Mouse (Mus musculus) yolk sac, embryonic 10.5 days (tissue): ENCODE results near the gene Gsk3b.
"Not testable (repeated sequence)": the region's sequence is repeated elsewhere in the genome, so short reads cannot be mapped to it uniquely, and the experiment has no call there.

Experiments
- DNase-seq: peaks from one replicate; pipeline ENCODE4 v3.0.0-alpha.2; 2017; ENCODE audit warnings: low spot score

The Gsk3b gene

DNA sequence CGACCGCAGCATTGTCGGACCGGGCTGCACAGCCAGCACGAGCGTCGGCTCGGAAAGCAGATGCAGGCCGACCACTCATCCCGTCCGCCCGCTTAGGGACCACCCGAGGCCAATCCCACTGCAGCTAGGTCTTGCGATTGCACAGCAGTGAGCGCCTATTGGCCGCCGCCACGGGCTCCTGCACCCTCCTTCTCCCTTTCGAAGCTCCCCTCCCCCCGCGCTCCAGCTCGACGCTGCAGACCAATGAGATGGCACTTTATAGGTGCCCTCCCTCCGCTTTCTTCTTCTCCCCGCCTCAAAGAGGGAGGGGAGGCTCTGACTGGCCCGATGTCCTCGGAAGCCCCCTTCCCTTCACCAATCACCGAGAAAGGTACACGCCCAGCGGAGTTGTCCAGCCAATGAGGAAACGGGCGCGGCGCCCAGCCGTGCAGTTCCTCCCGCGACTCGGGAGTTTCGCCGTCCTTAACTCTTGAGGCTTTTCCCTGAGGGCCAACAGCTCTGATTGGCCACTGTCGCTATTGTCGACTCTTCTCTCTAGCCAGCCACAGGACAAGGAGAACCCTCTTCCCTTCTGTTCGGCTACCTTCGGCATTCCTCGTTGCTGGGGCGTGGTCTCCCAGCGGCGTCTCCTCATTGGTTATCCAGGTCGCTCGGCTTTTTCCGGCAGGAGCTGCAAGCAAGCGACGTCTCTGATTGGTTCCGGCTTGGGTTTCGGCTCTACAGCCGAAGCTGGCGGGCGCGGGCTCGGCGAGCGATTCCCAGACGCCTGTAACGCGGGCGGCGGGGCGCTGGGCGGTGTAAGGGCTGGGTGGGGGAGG, at the start of gene Gsk3b:
Gsk3b (plus strand) TSS at position 373 of the 818 bp plus-strand sequence.
- DNase-seq, result peak; percentile 100

DNA sequence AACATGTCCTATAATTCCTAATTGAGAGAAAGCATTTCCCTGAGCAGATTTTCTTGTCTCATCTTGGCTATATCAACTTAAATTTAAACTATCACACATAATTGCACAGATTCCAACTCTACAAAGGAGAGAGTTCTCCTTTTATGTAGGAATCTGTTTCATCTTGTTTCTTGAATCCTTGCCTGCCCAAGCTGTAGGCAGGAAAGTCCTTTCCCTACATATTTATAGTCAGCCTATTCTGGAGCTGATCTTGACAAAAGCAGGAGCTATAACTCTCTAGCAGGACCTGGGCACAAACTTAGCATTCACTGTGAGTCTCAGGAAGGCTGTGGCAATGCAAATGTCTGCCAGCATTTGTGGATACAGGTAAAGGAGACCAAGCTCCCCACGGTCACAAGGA, 46.6 kb upstream of the Gsk3b start:
- DNase-seq, result no peak

DNA sequence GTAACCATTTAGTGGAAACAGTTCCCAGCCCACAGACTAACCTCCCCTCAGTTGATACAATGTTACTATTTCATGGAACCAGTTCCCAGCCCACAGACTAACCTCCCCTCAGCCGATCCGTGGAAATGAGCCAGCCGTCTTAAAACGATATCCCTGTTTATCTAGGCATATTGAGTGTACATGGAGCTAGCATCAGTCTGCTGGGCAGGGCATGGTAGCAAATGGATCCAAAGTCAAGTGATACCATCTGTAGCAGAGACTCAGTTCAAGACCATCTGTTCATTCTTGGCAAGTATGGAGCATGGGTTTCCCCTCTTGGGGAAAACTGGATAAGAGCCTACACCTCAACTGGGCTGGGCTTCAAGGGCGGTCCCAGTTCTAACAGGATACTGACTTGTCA, 44.2 kb upstream of the Gsk3b start:
- DNase-seq, result no peak

DNA sequence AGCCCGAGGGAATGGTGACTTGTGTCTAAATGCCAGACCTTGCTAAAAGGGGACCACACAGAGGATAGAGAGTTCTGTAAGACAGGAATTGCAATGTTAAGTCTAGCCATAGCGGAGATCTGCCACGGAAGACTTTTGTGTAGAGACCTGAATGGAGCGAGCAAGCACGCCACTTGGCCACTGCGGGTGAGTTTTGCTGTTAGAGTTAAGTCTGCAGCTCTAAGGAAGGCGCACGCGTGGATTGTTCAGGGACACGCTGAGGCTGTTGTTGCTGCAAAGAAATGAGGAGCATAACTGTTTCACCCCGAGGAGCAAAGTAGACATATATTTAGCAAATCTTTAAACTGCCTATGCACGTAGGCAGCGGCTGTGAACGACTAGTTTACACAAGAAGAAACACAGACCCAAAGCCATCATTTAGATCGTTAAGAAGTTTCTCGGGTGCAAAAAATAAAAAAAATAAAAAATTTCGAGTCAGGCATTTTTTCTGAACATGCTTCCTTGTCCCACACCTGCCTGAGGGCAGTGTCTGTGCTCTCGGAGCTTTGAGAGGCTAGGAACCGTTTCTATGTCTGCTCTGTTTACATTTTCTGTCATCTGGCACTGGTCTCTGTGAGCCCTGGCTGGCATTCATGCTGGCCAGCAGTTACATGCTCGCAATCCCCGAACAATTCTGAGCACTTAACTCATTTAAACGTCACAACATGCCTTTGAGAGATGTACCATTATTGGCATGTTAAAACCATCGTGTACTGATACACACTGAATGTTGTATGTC, 40.8 kb upstream of the Gsk3b start:
- DNase-seq, result no peak

DNA sequence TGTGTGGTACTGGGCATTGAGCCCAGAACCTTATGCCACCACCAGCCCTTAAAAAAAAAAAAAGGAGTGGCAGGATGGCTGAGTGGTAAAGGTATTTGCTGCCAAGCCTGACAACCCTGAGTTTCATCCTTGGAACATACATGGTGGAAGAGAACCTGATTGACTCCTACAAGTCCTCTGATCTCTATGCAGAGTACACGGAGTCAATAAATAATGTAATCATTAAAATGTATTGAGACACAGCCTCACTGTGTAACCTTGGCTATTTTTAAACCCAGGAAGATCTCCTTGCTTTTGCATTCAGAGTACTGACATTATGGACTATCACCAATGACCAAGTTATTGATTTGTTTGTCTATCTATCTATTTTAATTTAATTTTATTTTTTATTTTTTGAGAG, 30.9 kb upstream of the Gsk3b start:
- DNase-seq, result no peak

DNA sequence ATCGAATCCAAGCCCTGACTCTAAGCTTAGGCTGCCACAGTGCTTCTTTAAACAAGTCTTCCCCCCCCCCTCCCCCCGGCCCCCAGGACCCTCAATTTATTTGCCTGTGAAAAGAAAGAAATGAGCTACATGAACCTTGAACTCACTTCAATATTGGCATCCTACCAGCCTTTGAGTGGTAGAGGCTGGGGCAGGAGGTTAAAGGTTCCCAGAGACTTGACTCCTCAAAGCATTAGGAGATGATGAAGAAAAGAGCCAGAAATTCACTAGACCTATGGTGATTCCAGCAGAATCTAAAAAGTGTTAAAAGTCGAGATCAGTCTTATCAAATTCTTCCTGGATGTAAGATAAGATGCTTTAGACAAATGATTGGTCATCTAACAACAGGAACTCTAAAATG, 30.0 kb upstream of the Gsk3b start:
- no peak for DNase-seq

DNA sequence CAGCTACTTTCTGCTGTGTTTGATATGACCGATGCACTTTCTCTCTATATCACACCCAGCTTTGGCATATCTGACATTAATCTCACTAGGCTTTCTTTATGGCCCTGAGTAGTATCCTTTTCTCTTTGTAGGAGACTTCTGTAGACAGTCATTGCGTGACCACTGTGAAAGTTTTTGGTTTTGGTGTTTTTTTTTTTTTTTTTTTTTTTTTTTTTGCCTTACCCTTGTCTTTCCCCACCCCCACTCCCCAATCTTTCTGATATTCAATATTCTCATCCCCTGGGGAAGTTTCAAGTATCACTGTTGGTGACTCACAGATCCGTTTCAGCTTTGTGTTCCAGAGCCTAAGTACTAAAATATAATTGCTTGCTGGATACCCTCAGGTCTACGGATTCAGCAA, 29.2 kb upstream of the Gsk3b start:
- no peak for DNase-seq

DNA sequence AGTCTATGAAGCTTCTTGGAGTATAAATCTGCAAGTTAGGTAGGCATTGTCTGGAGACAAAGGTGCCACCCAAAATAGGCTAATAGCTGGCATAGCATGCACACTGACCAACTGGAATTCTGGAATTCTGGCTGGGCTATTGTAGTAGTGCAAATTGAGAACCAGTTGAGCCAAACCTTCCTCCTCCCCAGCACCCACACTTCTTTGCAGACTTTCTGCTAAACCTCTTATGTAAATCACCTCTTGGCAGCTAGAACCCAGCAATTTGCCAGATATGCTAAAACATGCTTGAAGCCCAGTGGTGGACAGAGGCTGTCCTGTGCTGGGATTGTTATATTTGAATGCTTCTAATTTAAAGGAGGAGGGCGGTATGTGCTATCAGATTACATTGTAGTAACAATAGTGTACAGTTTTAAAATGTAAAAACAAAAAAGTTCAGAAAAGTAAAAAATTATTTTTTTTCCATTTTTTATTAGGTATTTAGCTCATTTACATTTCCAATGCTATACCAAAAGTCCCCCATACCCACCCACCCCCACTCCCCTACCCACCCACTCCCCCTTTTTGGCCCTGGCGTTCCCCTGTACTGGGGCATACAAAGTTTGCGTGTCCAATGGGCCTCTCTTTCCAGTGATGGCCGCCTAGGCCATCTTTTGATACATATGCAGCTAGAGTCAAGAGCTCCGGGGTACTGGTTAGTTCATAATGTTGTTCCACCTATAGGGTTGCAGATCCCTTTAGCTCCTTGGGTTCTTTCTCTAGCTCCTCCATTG, 14.8 kb upstream of the Gsk3b start:
- DNase-seq, result not testable (repeated sequence)

DNA sequence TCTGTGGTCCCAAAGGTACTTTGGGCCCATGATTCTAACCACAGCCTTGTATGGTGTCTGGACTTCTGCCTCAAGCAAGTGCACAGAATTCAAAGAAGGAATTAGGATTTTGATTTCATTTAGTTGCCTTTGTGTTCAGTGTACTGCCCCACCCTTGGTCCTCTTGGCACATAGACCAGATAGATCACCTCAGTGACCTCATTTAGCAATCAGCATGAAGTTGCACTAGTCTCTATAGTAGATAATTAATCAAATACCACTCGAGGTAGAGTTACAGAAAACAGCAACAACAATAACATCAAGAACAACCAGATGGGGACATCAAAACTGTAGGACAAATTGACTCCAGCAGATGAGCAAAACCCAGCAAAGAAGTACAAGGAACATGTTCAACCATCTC, 8.6 kb upstream of the Gsk3b start:
- DNase-seq, result no peak

DNA sequence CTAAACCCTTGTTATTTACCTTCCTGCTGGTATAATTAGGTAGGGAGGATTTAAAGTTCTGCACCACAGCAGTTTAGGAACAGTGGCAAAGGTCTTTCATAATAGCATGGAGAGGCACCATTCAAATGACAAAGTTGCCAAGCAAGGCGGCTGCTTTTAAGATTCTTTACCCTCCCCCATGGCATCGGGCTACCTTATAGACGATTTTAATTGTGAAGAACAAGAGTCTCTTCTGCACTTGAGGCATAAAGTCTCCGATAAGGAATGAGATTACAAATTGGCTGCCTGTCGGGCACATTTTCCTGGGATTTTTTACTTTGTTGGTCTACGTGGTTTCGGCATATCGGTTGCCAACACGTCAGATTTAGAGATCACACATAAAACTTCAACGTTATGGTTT, 1.6 kb upstream of the Gsk3b start:
- DNase-seq, result no peak

DNA sequence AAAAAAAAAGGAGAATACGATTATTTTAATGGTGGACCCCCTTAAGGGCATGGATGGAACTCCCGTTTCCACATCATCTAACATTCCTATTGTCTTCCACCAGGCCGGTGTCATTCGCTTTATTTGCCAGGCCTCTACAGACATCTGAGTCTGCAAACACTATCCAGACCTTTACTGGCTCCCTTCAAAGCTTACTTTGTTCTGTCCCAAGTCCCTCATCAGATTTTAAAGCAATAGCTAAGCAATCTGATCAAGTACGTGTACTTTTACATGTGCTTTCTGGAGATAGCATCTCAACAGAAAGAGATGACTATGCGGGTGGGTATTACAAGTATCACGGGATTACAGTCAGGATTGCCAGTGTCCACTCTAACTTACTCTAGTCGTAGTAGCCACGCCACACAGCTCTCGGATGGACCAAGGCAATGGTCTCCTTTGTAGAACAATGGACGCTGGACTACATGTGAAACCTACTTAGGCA, 1.1 kb upstream of the Gsk3b start:
- DNase-seq, result no peak

DNA sequence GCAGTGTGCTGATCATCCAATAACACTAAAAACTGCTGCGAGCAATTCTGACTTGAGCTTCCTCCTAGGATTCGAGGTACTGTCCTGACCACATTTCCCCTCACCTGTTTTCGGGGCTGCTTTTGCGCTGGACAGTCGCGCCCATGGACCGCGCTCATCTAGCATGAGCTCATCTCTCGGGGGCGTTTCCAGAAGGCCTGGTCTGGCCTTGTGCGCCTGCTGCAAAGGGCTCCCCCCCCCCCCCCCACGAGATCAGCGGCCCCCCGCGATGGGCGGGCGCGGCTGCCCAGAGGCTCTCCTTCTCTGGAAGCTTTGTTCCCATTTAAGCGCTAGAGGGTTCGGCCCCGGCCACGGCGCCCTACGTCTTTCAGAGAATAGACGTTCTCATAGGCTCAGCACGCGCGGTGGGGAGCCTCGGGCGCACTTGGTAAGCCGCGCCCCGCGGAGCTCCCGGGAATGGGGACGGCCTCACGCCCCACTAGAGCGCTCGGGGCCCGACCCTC, 624 bp upstream of the Gsk3b start:
- peak; percentile 87 for DNase-seq

DNA sequence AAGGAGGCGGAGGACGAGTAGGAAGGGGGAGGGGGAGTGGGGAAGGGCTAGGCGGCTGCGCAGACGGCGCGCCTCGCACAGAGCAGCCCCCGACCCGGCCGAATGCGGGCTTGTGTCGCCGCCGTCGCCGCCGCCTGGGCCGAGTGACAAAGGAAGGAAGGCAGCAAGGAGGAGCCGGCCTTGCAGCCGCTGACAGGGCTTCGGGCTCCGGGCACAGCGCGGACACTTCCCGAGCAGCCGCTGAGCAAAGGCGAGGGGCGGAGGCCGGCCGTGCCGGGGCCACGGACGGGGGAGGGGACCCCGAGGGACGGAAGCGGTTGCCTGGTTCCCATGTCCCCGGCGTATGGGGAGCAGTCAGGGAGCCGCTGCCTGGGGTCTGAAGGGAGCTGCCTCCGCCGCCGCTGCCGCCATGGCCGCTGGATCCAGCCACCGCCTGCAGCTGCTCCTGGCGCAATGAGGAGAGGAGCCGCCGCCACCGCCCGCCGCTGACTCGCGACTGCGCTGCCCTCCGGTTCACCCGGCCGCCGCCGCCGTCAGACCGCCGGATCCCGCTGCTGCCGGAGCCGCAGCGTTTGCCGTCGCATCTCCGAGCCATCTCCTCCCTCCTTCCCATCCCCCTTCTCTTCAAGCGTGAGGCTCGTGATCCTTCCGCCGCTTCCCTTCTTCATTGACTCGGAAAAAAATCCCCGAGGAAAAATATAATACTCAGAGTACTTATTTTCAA, 808 bp downstream of the Gsk3b start:
- DNase-seq, result no peak

DNA sequence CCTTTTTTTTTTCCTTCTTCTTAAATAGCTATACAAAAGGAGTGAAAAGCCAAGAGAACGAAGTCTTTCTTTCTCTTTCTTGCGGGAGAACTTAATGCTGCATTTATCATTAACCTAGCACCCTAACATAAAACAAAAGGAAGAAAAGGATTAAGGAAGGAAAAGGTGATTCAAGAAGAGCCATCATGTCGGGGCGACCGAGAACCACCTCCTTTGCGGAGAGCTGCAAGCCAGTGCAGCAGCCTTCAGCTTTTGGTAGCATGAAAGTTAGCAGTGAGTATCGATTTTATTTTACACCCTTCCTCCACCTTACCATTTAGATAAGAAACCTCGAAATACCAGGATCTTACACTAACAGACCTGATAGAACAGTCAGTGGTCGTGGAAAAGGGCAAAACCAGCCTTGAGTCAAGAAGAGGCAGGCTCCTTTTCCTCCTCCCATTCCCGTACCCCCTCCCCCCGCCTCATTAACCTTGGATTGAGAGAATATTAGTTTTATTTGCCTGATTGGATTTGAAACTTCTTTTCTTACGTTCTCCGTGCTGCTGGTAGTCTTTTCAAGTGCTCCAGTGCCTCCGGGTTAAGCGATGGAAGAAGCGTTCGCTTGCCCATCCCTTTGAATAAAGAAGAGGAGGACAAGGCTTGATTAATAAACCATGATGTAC, 1.7 kb downstream of the Gsk3b start:
- peak; percentile 24 for DNase-seq

DNA sequence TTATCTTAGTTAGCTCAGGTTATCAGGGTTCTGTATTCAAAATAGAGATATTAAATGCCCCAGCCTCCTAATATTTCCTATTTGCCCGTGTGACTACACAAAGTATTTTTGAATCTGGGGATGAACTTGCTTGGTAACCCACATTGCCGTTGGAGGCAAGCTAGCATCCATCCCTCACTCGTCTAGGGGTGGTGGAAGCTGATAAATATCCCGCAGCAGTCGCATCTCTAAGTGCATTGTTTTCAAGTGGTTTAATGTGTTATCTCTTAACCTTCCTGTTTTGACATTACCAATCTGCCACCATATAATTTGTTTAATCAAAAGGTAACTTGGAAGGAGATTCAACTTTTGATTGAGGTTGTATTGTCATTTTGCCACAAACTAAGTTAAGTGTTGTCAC, 2.2 kb downstream of the Gsk3b start:
- DNase-seq, result no peak

DNA sequence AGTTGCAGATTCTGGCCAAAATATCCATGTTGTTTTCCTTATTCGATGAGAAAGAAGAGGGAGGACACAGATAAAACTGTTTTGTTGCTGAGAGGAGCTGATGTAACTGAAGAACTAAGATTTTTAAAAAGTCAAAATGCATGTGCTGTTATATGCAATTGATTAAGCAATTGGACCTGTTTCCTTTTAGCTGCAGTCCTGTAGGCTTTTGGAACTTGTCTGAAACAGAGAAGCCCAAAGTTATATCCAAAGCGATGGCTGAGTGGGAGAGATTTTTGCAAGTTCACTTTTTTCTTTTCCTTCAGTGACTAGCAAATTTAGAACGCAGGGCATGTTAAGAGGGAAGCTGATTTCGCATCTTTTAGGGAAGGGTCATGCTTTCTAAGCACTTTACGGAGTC, 2.9 kb downstream of the Gsk3b start:
- no peak for DNase-seq

DNA sequence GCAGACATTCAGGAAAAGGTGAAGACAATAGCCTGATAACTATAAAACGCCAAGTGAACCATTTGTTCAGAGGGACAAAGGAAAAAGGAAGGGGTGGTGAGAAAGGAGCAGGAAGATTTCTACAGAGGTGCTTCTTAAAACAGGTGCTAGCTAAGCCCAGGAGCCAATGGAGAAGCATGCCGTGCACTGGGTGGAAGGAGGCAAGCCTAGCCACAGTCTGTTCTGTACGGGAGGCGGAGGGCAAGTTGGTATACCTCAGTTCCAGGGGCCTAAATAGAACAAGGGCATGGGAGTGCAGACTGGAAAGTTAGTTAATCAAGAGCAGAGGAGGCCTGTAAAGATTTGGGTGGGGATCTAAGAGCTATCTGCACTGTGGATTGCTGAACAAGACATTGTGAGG, 3.8 kb downstream of the Gsk3b start:
- DNase-seq, result no peak

DNA sequence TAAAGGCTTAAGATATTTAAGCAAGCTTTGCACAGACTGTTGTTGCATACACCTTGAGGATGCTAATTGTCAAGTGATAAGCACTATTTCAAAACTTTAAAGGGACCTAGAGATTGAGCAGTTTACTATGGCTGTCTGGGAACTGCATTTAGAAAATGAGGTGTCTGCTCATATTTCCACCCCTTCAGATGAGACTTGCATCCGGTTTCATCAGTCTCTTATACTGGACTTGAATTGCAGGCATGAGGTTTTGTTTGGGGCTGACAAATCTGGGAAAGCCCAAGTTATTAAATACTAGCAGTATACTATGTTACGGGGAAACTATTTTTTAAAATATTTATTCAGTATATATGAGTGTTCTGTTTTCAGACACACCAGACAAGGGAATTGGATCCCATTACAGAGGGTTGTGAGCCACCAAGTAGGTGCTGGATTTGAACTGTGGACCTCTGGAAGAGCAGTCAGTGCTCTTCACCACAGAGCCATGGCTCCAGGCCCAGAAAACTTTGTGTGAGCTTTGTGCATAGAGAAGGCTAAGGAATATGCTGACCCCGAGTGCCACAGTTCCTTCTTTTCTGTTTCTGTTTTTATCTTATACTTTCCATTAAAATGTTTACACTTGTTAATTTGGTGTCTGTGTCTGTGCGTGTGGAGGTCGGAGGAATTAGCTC, 6.5 kb downstream of the Gsk3b start:
- no peak for DNase-seq

DNA sequence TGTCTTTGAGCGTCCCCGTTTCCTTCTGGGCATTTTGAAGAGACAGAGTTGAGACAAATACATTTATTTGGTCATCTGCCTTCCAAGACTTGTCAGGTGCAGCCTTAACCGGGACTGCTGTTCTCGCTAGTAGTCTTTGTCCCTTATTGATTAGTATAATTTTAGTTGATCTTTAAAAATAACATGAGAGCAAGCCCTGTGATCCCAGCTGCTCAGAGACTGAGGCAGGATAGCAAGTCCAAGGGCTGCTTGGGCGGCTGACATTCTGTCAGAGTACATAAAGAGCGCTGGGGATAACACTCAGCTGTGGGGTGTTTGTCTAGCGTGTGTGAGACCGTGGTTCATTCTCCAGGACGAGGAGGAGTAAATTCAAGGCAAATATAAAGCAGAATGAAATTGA, 8.7 kb downstream of the Gsk3b start:
- DNase-seq, result no peak

DNA sequence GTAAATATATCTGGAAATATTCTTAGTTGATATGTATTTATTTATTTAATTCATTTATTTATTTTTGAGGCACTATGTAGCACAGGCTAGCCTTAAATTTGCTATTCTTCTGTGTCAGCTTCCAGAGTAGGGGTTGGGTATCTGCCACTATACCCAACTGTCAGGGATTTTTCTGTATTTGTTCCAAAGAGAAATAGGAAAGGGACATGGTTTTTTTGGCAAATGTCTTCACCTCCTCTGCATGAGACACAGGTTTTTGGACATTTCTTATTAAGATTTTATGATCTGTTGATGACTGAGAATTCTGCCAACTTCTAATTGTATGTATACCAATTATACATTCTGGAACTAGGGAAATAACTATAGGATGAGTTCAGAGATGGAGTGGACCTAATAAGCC, 10.5 kb downstream of the Gsk3b start:
- no peak for DNase-seq

DNA sequence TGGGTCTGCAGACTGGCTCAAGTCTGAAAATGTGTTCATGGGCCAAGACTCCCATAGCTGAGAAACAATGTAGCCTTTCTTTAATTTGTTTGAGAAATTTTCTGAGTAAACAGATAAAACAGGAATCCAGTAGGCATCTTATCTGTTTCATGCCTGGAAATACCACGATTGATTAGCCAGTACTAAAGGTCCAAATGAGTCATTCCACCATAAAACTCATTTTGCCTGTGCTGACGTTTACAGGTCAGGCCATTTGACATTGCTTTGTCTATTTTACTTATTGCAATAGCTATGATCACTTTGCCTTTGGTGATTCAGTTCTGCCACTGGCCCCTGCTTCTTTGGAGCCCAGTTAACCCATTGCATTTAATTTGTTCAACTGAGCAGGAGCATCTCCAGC, 11.8 kb downstream of the Gsk3b start:
- DNase-seq, result no peak
